Mouse (Mus musculus): ENCODE data around the gene Tlr8. TPM values are rescaled to one million over a fixed set of nuclear protein-coding genes. Genes with fewer than 3 reads are reported as not detected.

The Tlr8 gene
- polyA plus RNA-seq, 1 experiment from 2014 or later, result 0.08 TPM

DNA sequence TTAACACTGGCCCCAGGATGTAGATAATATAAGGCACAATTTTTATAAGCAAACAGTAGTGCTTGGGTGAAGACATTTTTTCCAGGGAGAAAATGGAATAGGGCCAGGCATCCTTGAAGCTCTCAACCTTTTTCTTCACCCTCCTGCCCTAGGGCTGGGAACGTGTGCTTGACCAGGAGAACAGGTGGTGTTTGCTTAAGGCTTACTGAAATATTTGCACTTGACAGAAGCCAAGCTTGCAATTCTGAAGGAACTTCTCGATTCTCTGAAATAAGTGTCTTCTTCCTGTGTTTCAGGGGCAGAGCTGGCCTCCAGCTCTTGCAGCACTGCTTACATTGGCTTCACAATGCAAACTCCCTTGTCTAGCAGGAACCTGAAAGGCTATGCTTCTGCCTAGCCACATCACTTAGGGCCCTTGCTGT, 68.9 kb downstream of the Tlr8 start:
- H3K36me3 ChIP-seq, result no peaks in the 10 kb centered on the region
- H3K4me3 ChIP-seq, result no peak overlapping the region
- no peaks in the 10 kb centered on the region for H3K4me1 ChIP-seq
- WGBS, result 55% methylated on average over 2 of the region's 2 CpGs
- H3K9ac ChIP-seq, result no peak overlapping the region
- no peak overlapping the region for H3K4me2 ChIP-seq (replicated peaks)
- H3K9me3 ChIP-seq, result no peaks in the 10 kb centered on the region
- H3K27me3 ChIP-seq, result peaks cover 8% of the 10 kb centered on the region; the same call in 1 of the 2 replicates
- no peak overlapping the region for H3K27ac ChIP-seq
- no peak for ATAC-seq (ENCODE audit: insufficient number of reproducible peaks, insufficient read depth, low FRiP score, low TSS enrichment)

Other genes with a start within 250 kb of the Tlr8 start
- 3,040 and 3,195 TPM in 2 replicates for gene Tmsb4x, start 55.0 kb downstream of the Tlr8 start, polyA plus RNA-seq (2016; fragmentation: Nextera tagmentation; extraction: Ambion mirVana)
- 0.47 and 0.73 TPM in 2 replicates for gene Tlr7, start 66.2 kb upstream of the Tlr8 start, polyA plus RNA-seq (2016; fragmentation: Nextera tagmentation; extraction: Ambion mirVana)
- gene Prps2, start 118.4 kb upstream of the Tlr8 start, polyA plus RNA-seq (2016; fragmentation: Nextera tagmentation; extraction: Ambion mirVana), result 14.9 and 16.4 TPM in 2 replicates

All from embryonic facial prominence, embryonic 12.5 days (tissue).